Mouse (Mus musculus) lung, postnatal 10 days (tissue): Measurements from ENCODE around the gene Nhlrc2.

ENCODE experiments used
- DNase-seq: peaks from one replicate; pipeline ENCODE4 v3.0.0; 2021

Nhlrc2 gene

GRCm38 (mm10) chr19:56631017-56631416 lies 83.0 kb downstream of the Nhlrc2 start:
- DNase-seq: peak; percentile 72

GRCm38 (mm10) chr19:56631451-56631901 lies 83.4 kb downstream of the Nhlrc2 start:
- peak; percentile 80 for DNase-seq

GRCm38 (mm10) chr19:56637035-56637683 lies 89.1 kb downstream of the Nhlrc2 start:
- DNase-seq: peak; percentile 47

GRCm38 (mm10) chr19:56637684-56638049 lies 89.6 kb downstream of the Nhlrc2 start:
- DNase-seq: no peak

- no peak for DNase-seq
Observed at GRCm38 (mm10) chr19:56647451-56648120, 99.5 kb downstream of the Nhlrc2 start.

GRCm38 (mm10) chr19:56651262-56651661 lies 103.2 kb downstream of the Nhlrc2 start:
- no peak for DNase-seq

- peak; percentile 82 for DNase-seq
Observed at GRCm38 (mm10) chr19:56652034-56652962, 104.2 kb downstream of the Nhlrc2 start.
